Mouse (Mus musculus): ENCODE results near the gene Abca5. TPM values are rescaled to one million over a fixed set of nuclear protein-coding genes. Genes with fewer than 3 reads are reported as not detected.
A peak's percentile ranks its signal among the peaks of the same experiment; 100 is the strongest.

The Abca5 gene
- total RNA-seq, 1 experiment, result 4.0 TPM

GRCm38 (mm10) chr11:110367638-110368037 lies 30.1 kb upstream of the Abca5 start:
- TF ChIP-seq HCFC1 (IDR thresholded peaks at IDR 0.05; ENCODE audit: borderline replicate concordance, insufficient read depth, low read length) (no peak), CHD2 (IDR thresholded peaks at IDR 0.05; ENCODE audit: low read depth, low read length) (no peak), ZC3H11A (IDR thresholded peaks at IDR 0.05; ENCODE audit: borderline replicate concordance, low read depth, low read length) (no peak), MAFK (IDR thresholded peaks at IDR 0.05; ENCODE audit: insufficient read depth, low read depth, low read length) (no peak), ZNF384 (IDR thresholded peaks at IDR 0.05; ENCODE audit: low read depth, low read length) (no peak)
- in situ Hi-C loops (cut with MboI; ENCODE audit: low sequenced_read_pairs in 2 of 2, unreplicated experiment in 2 of 2), result loop anchor here (5.0 to 10.0 kb wide), 2 partner anchors 117 to 125 kb away; no protein-coding TSS in a partner anchor

GRCm38 (mm10) chr11:110366902-110367301 lies 29.4 kb upstream of the Abca5 start:
- no peak overlapping the region for H3K4me3 ChIP-seq (ENCODE audit: insufficient read depth in 1 of 2, low read depth in 1 of 2, low read length in 2 of 2, poor library complexity in 1 of 2, severe bottlenecking in 1 of 2)
- in situ Hi-C loops (cut with MboI; ENCODE audit: low sequenced_read_pairs in 2 of 2, unreplicated experiment in 2 of 2), result loop anchor here (5.0 to 10.0 kb wide), 2 partner anchors 118 to 125 kb away; no protein-coding TSS in a partner anchor
- TF ChIP-seq ZNF384 (IDR thresholded peaks at IDR 0.05; ENCODE audit: low read depth, low read length), result no peak
- no peak for TF ChIP-seq HCFC1 (IDR thresholded peaks at IDR 0.05; ENCODE audit: borderline replicate concordance, insufficient read depth, low read length)

More at GRCm38 (mm10) chr11:110367638-110368037, 30.1 kb upstream of the Abca5 start:
- Histone ChIP-seq H3K36me3 (ENCODE audit: control insufficient read depth, insufficient read depth, low read length, poor library complexity, severe bottlenecking) (no peaks in the 10 kb centered on the region), H3K4me3 (ENCODE audit: insufficient read depth in 1 of 2, low read depth in 1 of 2, low read length in 2 of 2, poor library complexity in 1 of 2, severe bottlenecking in 1 of 2) (no peak overlapping the region), H3K9ac (ENCODE audit: insufficient read depth, low read depth, low read length, poor library complexity, severe bottlenecking) (no peak overlapping the region), H3K4me1 (ENCODE audit: control insufficient read depth in 2 of 2, insufficient read depth in 2 of 2, low read length in 2 of 2, poor library complexity in 1 of 2) (no peaks in the 10 kb centered on the region), H3K27ac (ENCODE audit: insufficient read depth, low read depth, low read length, poor library complexity, severe bottlenecking) (no peak overlapping the region), H3K9me3 (ENCODE audit: control insufficient read depth, insufficient read depth, low read depth, low read length) (no peaks in the 10 kb centered on the region)
- DNase-seq (ENCODE audit: low read depth, low spot score), result no peak

GRCm38 (mm10) chr11:110365016-110365415 lies 27.5 kb upstream of the Abca5 start:
- Histone ChIP-seq H3K4me1 (ENCODE audit: control insufficient read depth in 2 of 2, insufficient read depth in 2 of 2, low read length in 2 of 2, poor library complexity in 1 of 2) (no peaks in the 10 kb centered on the region), H3K4me3 (ENCODE audit: insufficient read depth in 1 of 2, low read depth in 1 of 2, low read length in 2 of 2, poor library complexity in 1 of 2, severe bottlenecking in 1 of 2) (no peak overlapping the region), H3K36me3 (ENCODE audit: control insufficient read depth, insufficient read depth, low read length, poor library complexity, severe bottlenecking) (no peaks in the 10 kb centered on the region), H3K9ac (ENCODE audit: insufficient read depth, low read depth, low read length, poor library complexity, severe bottlenecking) (no peak overlapping the region), H3K9me3 (ENCODE audit: control insufficient read depth, insufficient read depth, low read depth, low read length) (no peaks in the 10 kb centered on the region), H3K27ac (ENCODE audit: insufficient read depth, low read depth, low read length, poor library complexity, severe bottlenecking) (no peak overlapping the region)
- in situ Hi-C loops (cut with MboI; ENCODE audit: low sequenced_read_pairs in 2 of 2, unreplicated experiment in 2 of 2), result loop anchor here (5.0 to 10.0 kb wide), 2 partner anchors 120 to 127 kb away; no protein-coding TSS in a partner anchor
- DNase-seq (ENCODE audit: low read depth, low spot score), result peak; percentile 60
- TF ChIP-seq CHD2 (IDR thresholded peaks at IDR 0.05; ENCODE audit: low read depth, low read length) (no peak), MAFK (IDR thresholded peaks at IDR 0.05; ENCODE audit: insufficient read depth, low read depth, low read length) (no peak), ZC3H11A (IDR thresholded peaks at IDR 0.05; ENCODE audit: borderline replicate concordance, low read depth, low read length) (peak; percentile 67; the same call in 1 of the 2 replicates), HCFC1 (IDR thresholded peaks at IDR 0.05; ENCODE audit: borderline replicate concordance, insufficient read depth, low read length) (no peak), ZNF384 (IDR thresholded peaks at IDR 0.05; ENCODE audit: low read depth, low read length) (no peak)

More at GRCm38 (mm10) chr11:110366902-110367301, 29.4 kb upstream of the Abca5 start:
- H3K9me3 ChIP-seq (ENCODE audit: control insufficient read depth, insufficient read depth, low read depth, low read length), result no peaks in the 10 kb centered on the region
- peak; percentile 44 for DNase-seq (ENCODE audit: low read depth, low spot score)
- H3K4me1 ChIP-seq (ENCODE audit: control insufficient read depth in 2 of 2, insufficient read depth in 2 of 2, low read length in 2 of 2, poor library complexity in 1 of 2), result no peaks in the 10 kb centered on the region
- H3K36me3 ChIP-seq (ENCODE audit: control insufficient read depth, insufficient read depth, low read length, poor library complexity, severe bottlenecking), result no peaks in the 10 kb centered on the region
- no peak overlapping the region for H3K9ac ChIP-seq (ENCODE audit: insufficient read depth, low read depth, low read length, poor library complexity, severe bottlenecking)
- no peak overlapping the region for H3K27ac ChIP-seq (ENCODE audit: insufficient read depth, low read depth, low read length, poor library complexity, severe bottlenecking)

- no peak for TF ChIP-seq ZC3H11A (IDR thresholded peaks at IDR 0.05; ENCODE audit: borderline replicate concordance, low read depth, low read length)
- TF ChIP-seq ZNF384 (IDR thresholded peaks at IDR 0.05; ENCODE audit: low read depth, low read length), result 0 out of 2 replicates have a peak, but pooled peaks have one; percentile 26
- in situ Hi-C loops (cut with MboI; ENCODE audit: low sequenced_read_pairs in 2 of 2, unreplicated experiment in 2 of 2), result no loop called here
Observed at GRCm38 (mm10) chr11:110357756-110358551, 20.4 kb upstream of the Abca5 start.

More at GRCm38 (mm10) chr11:110357756-110358551, 20.4 kb upstream of the Abca5 start:
- H3K9ac ChIP-seq (ENCODE audit: insufficient read depth, low read depth, low read length, poor library complexity, severe bottlenecking), result no peak overlapping the region
- no peaks in the 10 kb centered on the region for H3K36me3 ChIP-seq (ENCODE audit: control insufficient read depth, insufficient read depth, low read length, poor library complexity, severe bottlenecking)
- no peak overlapping the region for H3K4me3 ChIP-seq (ENCODE audit: insufficient read depth in 1 of 2, low read depth in 1 of 2, low read length in 2 of 2, poor library complexity in 1 of 2, severe bottlenecking in 1 of 2)
- H3K4me1 ChIP-seq (ENCODE audit: control insufficient read depth in 2 of 2, insufficient read depth in 2 of 2, low read length in 2 of 2, poor library complexity in 1 of 2), result 0 out of 4 replicates have a peak, but pooled peaks cover 0 to 3% of the 10 kb centered on the region in 2 experiments
- H3K27ac ChIP-seq (ENCODE audit: insufficient read depth, low read depth, low read length, poor library complexity, severe bottlenecking), result no peak overlapping the region
- DNase-seq (ENCODE audit: low read depth, low spot score), result no peak
- no peaks in the 10 kb centered on the region for H3K9me3 ChIP-seq (ENCODE audit: control insufficient read depth, insufficient read depth, low read depth, low read length)
